Mouse (Mus musculus) limb, embryonic 14.5 days (tissue): ENCODE measurements around the gene Tmprss6. TPM values are rescaled to one million over a fixed set of nuclear protein-coding genes. Genes with fewer than 3 reads are reported as not detected.

ENCODE experiments used
- ATAC-seq: fragments of 200-750 bp; cut with Nextera tagmentation; 2 replicates; pipeline ENCODE4 v1.8.0; 2017; ENCODE audit warnings: low read depth, moderate number of reproducible peaks, moderate TSS enrichment; ENCODE audit not compliant: low FRiP score
- DNase-seq: peaks from one replicate; pipeline ENCODE4 v3.0.0-alpha.2; 2015; ENCODE audit warnings: low spot score
- H3K27ac ChIP-seq: fragments of 300-500 bp; sonication (generic); replicated peaks from 2 replicates; pipeline ENCODE4 v1.5.1; 2014; ENCODE audit warnings: low read depth, mild to moderate bottlenecking, low read length, moderate library complexity, mixed read lengths
- H3K27me3 ChIP-seq: fragments of 300-500 bp; sonication (generic); 2 replicates; pipeline ENCODE4 v1.6.1; 2014; ENCODE audit warnings: low read length, mixed read lengths; ENCODE audit not compliant: control insufficient read depth, insufficient read depth
- H3K36me3 ChIP-seq: fragments of 300-500 bp; sonication (generic); 2 replicates; pipeline ENCODE4 v1.6.1; 2014; ENCODE audit warnings: mild to moderate bottlenecking, low read length, moderate library complexity, mixed read lengths; ENCODE audit not compliant: control insufficient read depth, insufficient read depth
- H3K4me1 ChIP-seq: fragments of 300-500 bp; sonication (generic); 2 replicates; pipeline ENCODE4 v1.6.1; 2014; ENCODE audit warnings: antibody characterized with exemption, low read length, mixed read lengths; ENCODE audit not compliant: control insufficient read depth, insufficient read depth
- H3K4me2 ChIP-seq: fragments of 300-500 bp; sonication (generic); replicated peaks from 2 replicates; pipeline ENCODE4 v1.6.1; 2014; ENCODE audit warnings: low read depth, mild to moderate bottlenecking, low read length, moderate library complexity; ENCODE audit not compliant: severe bottlenecking
- H3K4me3 ChIP-seq: fragments of 300-500 bp; sonication (generic); replicated peaks from 2 replicates; pipeline ENCODE4 v1.5.1; 2014; ENCODE audit warnings: low read length
- H3K9ac ChIP-seq: fragments of 300-500 bp; sonication (generic); 2 replicates; pipeline ENCODE4 v1.6.1; 2014; ENCODE audit warnings: mild to moderate bottlenecking, low read depth, low read length, moderate library complexity; ENCODE audit not compliant: severe bottlenecking
- H3K9me3 ChIP-seq: fragments of 300-500 bp; sonication (generic); 2 replicates; pipeline ENCODE4 v1.6.1; 2016; ENCODE audit warnings: low read length; ENCODE audit not compliant: control insufficient read depth
- POLR2A ChIP-seq: fragments of 200-500 bp; IDR thresholded peaks from 2 replicates; pipeline ENCODE4 v1.8.0; 2012; ENCODE audit warnings: inconsistent platforms, mild to moderate bottlenecking, moderate library complexity, borderline replicate concordance; ENCODE audit not compliant: insufficient read depth, insufficient read length; ENCODE audit errors: extremely low read depth
- WGBS: fragments of 180-500 bp; shearing (Covaris S2); extraction: QIAGEN DNeasy Blood & Tissue Kit; methylation state at CpG from one replicate; pipeline ENCODE4 v1.1.7; 2014; 5-methylcytosine and 5-hydroxymethylcytosine counted together
- polyA plus RNA-seq, 2 experiments: library from polyadenylated mRNA; depleted of rRNA in 1 of 2; stranded (reverse) in 1 of 2; unstranded in 1 of 2; fragments of >200 nt; fragmentation: Nextera tagmentation in 1 of 2; extraction: Ambion mirVana in 1 of 2; gene quantifications; 2 replicates each; pipeline versions ENCODE4 v1.2.1 to v1.2.3; 2012 to 2014

Tmprss6 gene
- polyA plus RNA-seq, 2 experiments, result 0.05 to 0.58 TPM

DNA sequence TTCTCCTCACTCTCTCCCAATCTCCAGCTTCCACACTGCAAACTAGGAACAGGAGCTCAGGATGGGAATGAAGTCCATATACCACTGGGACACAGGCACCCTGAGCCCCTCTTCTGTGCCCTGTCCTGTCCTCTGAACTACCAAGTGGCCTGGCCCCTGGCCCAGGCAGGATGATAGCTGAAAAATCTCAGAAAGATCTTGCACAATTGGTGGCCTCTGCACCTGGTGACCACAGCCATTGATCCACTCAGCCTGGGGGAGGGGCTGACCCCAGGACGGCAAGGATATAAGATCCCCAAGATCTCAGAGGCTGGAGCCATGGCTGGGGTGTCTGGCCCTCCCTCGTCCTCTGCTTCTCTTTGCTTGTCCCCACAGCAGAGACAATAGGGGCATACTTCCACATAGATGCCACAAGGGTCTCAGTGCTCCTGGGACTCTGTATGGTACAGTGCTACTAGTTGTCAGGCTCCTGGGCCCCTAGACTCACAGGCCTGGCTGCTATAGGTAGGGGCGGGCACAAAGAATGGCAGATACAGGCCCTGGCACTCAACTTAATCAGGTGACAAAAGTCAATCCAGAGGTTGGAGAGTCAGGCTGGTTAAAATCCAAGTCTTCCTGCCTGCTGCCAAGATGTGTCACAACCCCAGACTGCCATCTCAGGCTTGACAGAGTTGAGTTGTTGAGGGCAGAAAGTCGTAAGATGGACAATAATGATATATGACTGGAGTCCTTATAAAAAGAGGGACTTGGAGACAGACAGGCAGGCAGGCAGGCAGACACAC lies 2.3 kb upstream of the Tmprss6 start:
- DNase-seq (no peak), ATAC-seq (no peak)
- WGBS, result 65% methylated on average over 4 of the region's 4 CpGs
- Histone ChIP-seq H3K4me3 (no peak overlapping the region), H3K36me3 (no peaks in the 10 kb centered on the region), H3K9me3 (no peaks in the 10 kb centered on the region), H3K9ac (no peak overlapping the region), H3K4me2 (no peak overlapping the region), H3K4me1 (no peaks in the 10 kb centered on the region), H3K27me3 (no peaks in the 10 kb centered on the region), H3K27ac (no peak overlapping the region)
- TF ChIP-seq POLR2A, result no peak

DNA sequence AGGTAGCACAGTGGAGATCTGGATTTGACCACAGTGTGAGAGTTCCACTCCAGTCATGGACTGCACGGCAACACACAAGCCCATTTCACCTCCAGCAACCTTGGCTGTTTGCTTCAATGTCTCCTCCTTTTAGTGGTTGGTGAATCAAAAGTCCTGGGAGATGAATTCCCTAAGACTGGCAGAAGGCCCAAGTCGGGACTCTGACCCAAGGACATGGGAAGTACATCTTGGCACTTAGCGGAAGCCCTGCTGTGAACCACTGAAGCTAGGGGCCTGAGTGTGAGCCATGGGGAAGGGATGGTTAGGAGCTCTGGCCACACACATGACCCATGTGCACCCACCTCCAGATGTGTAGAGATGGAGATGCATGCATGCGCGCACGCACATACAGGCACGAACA lies 864 bp downstream of the Tmprss6 start:
- 90% methylated on average over 7 of the region's 7 CpGs for WGBS
- H3K27ac ChIP-seq, result no peak overlapping the region
- no peak for ATAC-seq
- no peaks in the 10 kb centered on the region for H3K9me3 ChIP-seq
- H3K27me3 ChIP-seq, result no peaks in the 10 kb centered on the region
- no peaks in the 10 kb centered on the region for H3K4me1 ChIP-seq
- H3K4me2 ChIP-seq, result no peak overlapping the region
- H3K4me3 ChIP-seq, result no peak overlapping the region
- no peak for DNase-seq
- no peaks in the 10 kb centered on the region for H3K36me3 ChIP-seq
- no peak for TF ChIP-seq POLR2A
- H3K9ac ChIP-seq, result no peak overlapping the region

DNA sequence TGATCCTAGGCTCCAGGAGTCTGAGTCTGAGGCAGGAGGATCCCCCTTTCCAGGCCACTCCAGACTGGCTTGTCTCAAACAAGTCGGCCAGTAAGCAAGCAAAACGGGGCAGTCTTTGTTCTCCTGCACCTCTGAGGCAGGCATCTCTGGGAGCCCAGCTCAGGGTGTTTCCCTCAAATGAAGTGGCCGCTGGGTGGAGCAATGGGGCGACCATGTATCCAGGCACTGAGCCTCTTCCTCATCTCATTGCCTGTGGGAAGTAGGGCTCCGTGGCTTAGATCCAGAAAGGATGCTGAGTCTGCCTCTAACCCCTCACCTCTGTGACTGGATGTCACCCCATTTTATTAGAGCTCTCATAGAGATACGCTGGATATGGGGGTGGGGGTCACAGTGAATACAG lies 1.6 kb downstream of the Tmprss6 start:
- no peak overlapping the region for H3K9ac ChIP-seq
- no peak for ATAC-seq
- H3K27me3 ChIP-seq, result no peaks in the 10 kb centered on the region
- H3K9me3 ChIP-seq, result no peaks in the 10 kb centered on the region
- no peak overlapping the region for H3K4me3 ChIP-seq
- H3K4me2 ChIP-seq, result no peak overlapping the region
- WGBS, result 42% methylated on average over 6 of the region's 6 CpGs
- no peaks in the 10 kb centered on the region for H3K36me3 ChIP-seq
- no peak overlapping the region for H3K27ac ChIP-seq
- no peak for TF ChIP-seq POLR2A
- no peaks in the 10 kb centered on the region for H3K4me1 ChIP-seq
- no peak for DNase-seq

DNA sequence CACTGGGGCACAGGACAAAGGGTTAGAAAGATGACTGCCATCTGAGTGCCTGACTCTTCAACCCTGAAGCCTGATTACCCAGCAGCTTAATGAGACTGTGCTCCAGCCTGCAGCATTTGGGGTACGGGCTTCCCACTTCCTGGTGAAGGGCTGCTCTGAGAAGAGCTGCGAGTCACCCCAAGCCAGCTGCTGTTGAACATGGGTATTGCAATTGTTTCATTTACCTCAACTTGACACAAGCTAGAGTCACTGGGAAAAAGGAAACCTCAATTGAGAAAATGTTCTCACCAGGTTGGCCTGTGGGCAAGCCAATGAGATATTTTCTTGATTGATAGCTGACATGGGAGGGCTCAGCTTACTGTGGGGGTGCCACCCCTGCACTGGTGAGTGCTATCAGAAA lies 5.5 kb downstream of the Tmprss6 start:
- no peaks in the 10 kb centered on the region for H3K9me3 ChIP-seq
- ATAC-seq (no peak), DNase-seq (no peak)
- no peak overlapping the region for H3K9ac ChIP-seq
- WGBS, result 50% methylated on average over 2 of the region's 2 CpGs
- no peak overlapping the region for H3K4me2 ChIP-seq
- no peaks in the 10 kb centered on the region for H3K36me3 ChIP-seq
- H3K4me1 ChIP-seq, result no peaks in the 10 kb centered on the region
- no peak overlapping the region for H3K4me3 ChIP-seq
- H3K27ac ChIP-seq, result no peak overlapping the region
- no peaks in the 10 kb centered on the region for H3K27me3 ChIP-seq
- TF ChIP-seq POLR2A, result no peak

DNA sequence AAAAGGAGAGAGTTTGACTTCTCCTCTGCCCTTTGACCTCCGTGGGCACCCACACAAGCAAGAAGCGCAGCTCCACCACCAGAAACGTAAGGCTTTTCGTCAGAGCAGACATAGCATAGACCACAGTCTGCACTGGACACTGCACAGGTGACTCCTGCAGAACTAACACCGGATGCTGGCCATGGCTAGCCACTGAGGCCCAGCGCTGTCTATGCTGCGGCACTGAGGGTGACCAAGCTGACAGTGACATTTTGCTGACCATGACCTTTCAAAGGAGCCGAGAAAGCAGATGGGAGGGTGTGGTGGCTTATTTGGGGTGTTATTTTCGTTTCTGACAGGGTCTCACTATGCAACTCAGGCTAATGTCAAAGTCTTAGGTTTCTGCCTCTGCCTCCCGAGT lies 11.2 kb downstream of the Tmprss6 start:
- no peak overlapping the region for H3K27ac ChIP-seq
- H3K4me1 ChIP-seq, result no peaks in the 10 kb centered on the region
- no peak for ATAC-seq
- no peaks in the 10 kb centered on the region for H3K27me3 ChIP-seq
- TF ChIP-seq POLR2A, result no peak
- H3K36me3 ChIP-seq, result no peaks in the 10 kb centered on the region
- no peak overlapping the region for H3K4me2 ChIP-seq
- no peaks in the 10 kb centered on the region for H3K9me3 ChIP-seq
- H3K9ac ChIP-seq, result no peak overlapping the region
- 73% methylated on average over 10 of the region's 10 CpGs for WGBS
- H3K4me3 ChIP-seq, result no peak overlapping the region
- DNase-seq, result no peak
